Mouse (Mus musculus): ENCODE measurements around the gene Tst. TPM values are rescaled to one million over a fixed set of nuclear protein-coding genes. Genes with fewer than 3 reads are reported as not detected.
A peak's percentile ranks its signal among the peaks of the same experiment; 100 is the strongest.

Gene Tst
- polyA plus RNA-seq, 1 experiment = 86.1 TPM

GRCm38 (mm10) chr15:78437237-78438017 lies 31.7 kb upstream of the Tst start:
- Histone ChIP-seq H3K4me1 (ENCODE audit: control insufficient read depth, insufficient read depth, low read length) (peaks cover 34% of the 10 kb centered on the region), H3K27me3 (ENCODE audit: control insufficient read depth, insufficient read depth, low read length) (no peaks in the 10 kb centered on the region), H3K27ac (ENCODE audit: insufficient read depth, low read length) (peak overlapping the region; percentile 70), H3K4me3 (replicated peaks; ENCODE audit: insufficient read depth, low read depth, low read length) (peak overlapping the region; percentile 54)
- DNase-seq = peak in 1 of 2 experiments; percentile 54
- TF ChIP-seq CTCF (IDR thresholded peaks at IDR 0.05; ENCODE audit: borderline replicate concordance, insufficient read depth, low read depth, low read length) = no peak
- no peak for TF ChIP-seq POLR2A (IDR thresholded peaks at IDR 0.05; ENCODE audit: borderline replicate concordance, insufficient read depth, low read length)
- 27% methylated on average over 23 of the region's 23 CpGs for WGBS

GRCm38 (mm10) chr15:78436380-78437192 lies 30.9 kb upstream of the Tst start:
- peak overlapping the region; percentile 54 for H3K4me3 ChIP-seq (replicated peaks; ENCODE audit: insufficient read depth, low read depth, low read length)
- TF ChIP-seq POLR2A (IDR thresholded peaks at IDR 0.05; ENCODE audit: borderline replicate concordance, insufficient read depth, low read length) (no peak), CTCF (IDR thresholded peaks at IDR 0.05; ENCODE audit: borderline replicate concordance, insufficient read depth, low read depth, low read length) (peak; percentile 16; the same call in 1 of the 2 replicates)
- no peaks in the 10 kb centered on the region for H3K27me3 ChIP-seq (ENCODE audit: control insufficient read depth, insufficient read depth, low read length)
- DNase-seq = peak; percentile 93 to 95
- peak overlapping the region; percentile 75 for H3K27ac ChIP-seq (ENCODE audit: insufficient read depth, low read length)
- H3K4me1 ChIP-seq (ENCODE audit: control insufficient read depth, insufficient read depth, low read length) = peaks cover 34% of the 10 kb centered on the region
- WGBS = 6% methylated on average over 32 of the region's 32 CpGs

- no peak overlapping the region for H3K27ac ChIP-seq (ENCODE audit: insufficient read depth, low read length)
- 82% methylated on average over 11 of the region's 11 CpGs for WGBS
- H3K27me3 ChIP-seq (ENCODE audit: control insufficient read depth, insufficient read depth, low read length) = no peaks in the 10 kb centered on the region
- DNase-seq = peak in 1 of 2 experiments; percentile 36
- no peak overlapping the region for H3K4me3 ChIP-seq (replicated peaks; ENCODE audit: insufficient read depth, low read depth, low read length)
- TF ChIP-seq POLR2A (IDR thresholded peaks at IDR 0.05; ENCODE audit: borderline replicate concordance, insufficient read depth, low read length) (no peak), CTCF (IDR thresholded peaks at IDR 0.05; ENCODE audit: borderline replicate concordance, insufficient read depth, low read depth, low read length) (no peak)
- H3K4me1 ChIP-seq (ENCODE audit: control insufficient read depth, insufficient read depth, low read length) = peaks cover 33% of the 10 kb centered on the region
These were observed 30.0 kb upstream of the Tst start for GRCm38 (mm10) chr15:78435681-78436080.

- H3K27me3 ChIP-seq (ENCODE audit: control insufficient read depth, insufficient read depth, low read length) = no peaks in the 10 kb centered on the region
- peak in 1 of 2 experiments; percentile 42 for DNase-seq
- peaks cover 29% of the 10 kb centered on the region for H3K4me1 ChIP-seq (ENCODE audit: control insufficient read depth, insufficient read depth, low read length)
- H3K27ac ChIP-seq (ENCODE audit: insufficient read depth, low read length) = no peak overlapping the region
- H3K4me3 ChIP-seq (replicated peaks; ENCODE audit: insufficient read depth, low read depth, low read length) = no peak overlapping the region
- 41% methylated on average over 6 of the region's 6 CpGs for WGBS
- no peak for TF ChIP-seq POLR2A (IDR thresholded peaks at IDR 0.05; ENCODE audit: borderline replicate concordance, insufficient read depth, low read length)
- peak; percentile 51; the same call in 1 of the 2 replicates for TF ChIP-seq CTCF (IDR thresholded peaks at IDR 0.05; ENCODE audit: borderline replicate concordance, insufficient read depth, low read depth, low read length)
These were observed 29.3 kb upstream of the Tst start for GRCm38 (mm10) chr15:78434896-78435520.

- no peak for DNase-seq
- TF ChIP-seq CTCF (IDR thresholded peaks at IDR 0.05; ENCODE audit: borderline replicate concordance, insufficient read depth, low read depth, low read length) (no peak), POLR2A (IDR thresholded peaks at IDR 0.05; ENCODE audit: borderline replicate concordance, insufficient read depth, low read length) (no peak)
- Histone ChIP-seq H3K4me1 (ENCODE audit: control insufficient read depth, insufficient read depth, low read length) (peaks cover 19% of the 10 kb centered on the region), H3K27ac (ENCODE audit: insufficient read depth, low read length) (no peak overlapping the region), H3K4me3 (replicated peaks; ENCODE audit: insufficient read depth, low read depth, low read length) (no peak overlapping the region), H3K27me3 (ENCODE audit: control insufficient read depth, insufficient read depth, low read length) (no peaks in the 10 kb centered on the region)
- 76% methylated on average over 7 of the region's 7 CpGs for WGBS
These were observed 25.9 kb upstream of the Tst start for GRCm38 (mm10) chr15:78431541-78432121.

- WGBS = 86% methylated on average over 10 of the region's 10 CpGs
- Histone ChIP-seq H3K4me3 (replicated peaks; ENCODE audit: insufficient read depth, low read depth, low read length) (no peak overlapping the region), H3K27me3 (ENCODE audit: control insufficient read depth, insufficient read depth, low read length) (no peaks in the 10 kb centered on the region), H3K27ac (ENCODE audit: insufficient read depth, low read length) (no peak overlapping the region), H3K4me1 (ENCODE audit: control insufficient read depth, insufficient read depth, low read length) (peaks cover 13% of the 10 kb centered on the region)
- TF ChIP-seq POLR2A (IDR thresholded peaks at IDR 0.05; ENCODE audit: borderline replicate concordance, insufficient read depth, low read length) = no peak
- TF ChIP-seq CTCF (IDR thresholded peaks at IDR 0.05; ENCODE audit: borderline replicate concordance, insufficient read depth, low read depth, low read length) = no peak
- DNase-seq = no peak
These were observed 25.2 kb upstream of the Tst start for GRCm38 (mm10) chr15:78430874-78431273.

Measured in cerebellum, adult 2 months (tissue).